ENCODE assay signal across 8 mouse cellular contexts in genomic region chr5:144223503-144223862, GRCm38 (mm10). TPM values are rescaled to one million over a fixed set of nuclear protein-coding genes. Genes with fewer than 3 reads are reported as not detected.
DNase-seq lines count a peak whose midpoint lies in the region; ATAC-seq and TF ChIP-seq lines count a peak whose summit lies in the region.

TSS of gene Tecpr1 (minus strand) at chr5:144223615.

- WGBS in forebrain, embryonic 10.5 days, result under 1% methylated on average over 27 of the region's 37 CpGs
- WGBS in heart, embryonic 15.5 days, result under 1% methylated on average over 37 of the region's 37 CpGs
- under 1% methylated on average over 37 of the region's 37 CpGs for WGBS in liver, embryonic 14.5 days (ENCODE audit: insufficient replicate concordance)
- WGBS in neural tube, embryonic 11.5 days, result under 1% methylated on average over 37 of the region's 37 CpGs
- WGBS in stomach, postnatal 0 days, result under 1% methylated on average over 37 of the region's 37 CpGs

- TF ChIP-seq EP300 in liver, embryonic 14.5 days (IDR thresholded peaks at IDR 0.05; ENCODE audit: low read depth), result no peak
- no peak for TF ChIP-seq EP300 in stomach, postnatal 0 days (optimal IDR thresholded peaks at IDR 0.05)

- peak; percentile 38; the same call in 1 of the 2 replicates for TF ChIP-seq CTCF in liver, embryonic 14.5 days (IDR thresholded peaks at IDR 0.05; ENCODE audit: low read depth)
- peak; percentile 45 for TF ChIP-seq CTCF in stomach, postnatal 0 days (IDR thresholded peaks at IDR 0.05; ENCODE audit: low read depth)

- H3K27me3 ChIP-seq in forebrain, embryonic 10.5 days (ENCODE audit: poor library complexity, severe bottlenecking), result no peaks in the 10 kb centered on the region
- H3K27me3 ChIP-seq in heart, embryonic 15.5 days, result no peaks in the 10 kb centered on the region
- no peaks in the 10 kb centered on the region for H3K27me3 ChIP-seq in liver, embryonic 14.5 days (ENCODE audit: control insufficient read depth, insufficient read depth, low read length)
- no peaks in the 10 kb centered on the region for H3K27me3 ChIP-seq in neural tube, embryonic 11.5 days (ENCODE audit: control insufficient read depth, insufficient read depth, low read length)
- no peaks in the 10 kb centered on the region for H3K27me3 ChIP-seq in stomach, postnatal 0 days (ENCODE audit: control insufficient read depth, insufficient read depth, low read length)

- H3K4me2 ChIP-seq in heart, embryonic 15.5 days, result peak within 1 kb of the TSS; percentile 83
- peak within 1 kb of the TSS; percentile 78 for H3K4me2 ChIP-seq in liver, embryonic 14.5 days (ENCODE audit: low read depth)
- H3K4me2 ChIP-seq in neural tube, embryonic 11.5 days (ENCODE audit: low read depth), result peak within 1 kb of the TSS; percentile 77
- H3K4me2 ChIP-seq in stomach, postnatal 0 days (replicated peaks; ENCODE audit: low read depth), result peak within 1 kb of the TSS; percentile 85

- H3K27ac ChIP-seq in forebrain, embryonic 10.5 days, result peak within 1 kb of the TSS; percentile 86
- H3K27ac ChIP-seq in heart, embryonic 15.5 days, result peak within 1 kb of the TSS; percentile 82
- H3K27ac ChIP-seq in liver, embryonic 14.5 days, result no peak within 1 kb of the TSS
- H3K27ac ChIP-seq in neural tube, embryonic 11.5 days (ENCODE audit: low read depth, low read length), result peak within 1 kb of the TSS; percentile 29; the same call in 1 of the 2 replicates
- peak within 1 kb of the TSS; percentile 84 for H3K27ac ChIP-seq in stomach, postnatal 0 days (replicated peaks)

- peak within 1 kb of the TSS; percentile 79 for H3K9ac ChIP-seq in heart, embryonic 15.5 days
- H3K9ac ChIP-seq in liver, embryonic 14.5 days (replicated peaks), result peak within 1 kb of the TSS; percentile 64
- peak within 1 kb of the TSS; percentile 78 for H3K9ac ChIP-seq in neural tube, embryonic 11.5 days (ENCODE audit: low read length)
- H3K9ac ChIP-seq in stomach, postnatal 0 days (ENCODE audit: low read length), result peak within 1 kb of the TSS; percentile 74

- ATAC-seq in heart, embryonic 15.5 days (replicated peaks; ENCODE audit: insufficient number of reproducible peaks, insufficient read depth, low FRiP score, low read depth), result peak; percentile 94
- ATAC-seq in liver, embryonic 14.5 days (ENCODE audit: insufficient read depth), result peak; percentile 97
- peak; percentile 95 for ATAC-seq in neural tube, embryonic 11.5 days (ENCODE audit: insufficient read depth, low FRiP score, low TSS enrichment)
- peak; percentile 94 for ATAC-seq in stomach, postnatal 0 days (ENCODE audit: low FRiP score, low TSS enrichment)

- 0 out of 2 replicates have a peak, but pooled peaks cover under 1% of the 10 kb centered on the region for H3K36me3 ChIP-seq in forebrain, embryonic 10.5 days (replicated peaks)
- H3K36me3 ChIP-seq in heart, embryonic 15.5 days, result no peaks in the 10 kb centered on the region
- H3K36me3 ChIP-seq in liver, embryonic 14.5 days (replicated peaks; ENCODE audit: control insufficient read depth, insufficient read depth, low read depth), result no peaks in the 10 kb centered on the region
- no peaks in the 10 kb centered on the region for H3K36me3 ChIP-seq in neural tube, embryonic 11.5 days (ENCODE audit: control insufficient read depth, insufficient read depth, low read length)
- H3K36me3 ChIP-seq in stomach, postnatal 0 days (ENCODE audit: control insufficient read depth, insufficient read depth, low read length), result no peaks in the 10 kb centered on the region

- DNase-seq in CD8-positive naive resting alpha-beta T cell, adult 2 months (ENCODE audit: low read depth in 2 of 2, low spot score in 2 of 2), result peak; percentile 90 to 93
- peak; percentile 90 for DNase-seq in c-Kit-positive CD71-negative TER-119-negative erythroid progenitor cells, embryonic 14.5 days (ENCODE audit: low read depth)
- peak; percentile 92 for DNase-seq in forebrain, embryonic 10.5 days (ENCODE audit: extremely low spot score, low spot score)
- DNase-seq in kidney, postnatal 25 days, result peak; percentile 96 to 98
- peak; percentile 84 to 88 (median 85) for DNase-seq in liver, embryonic 14.5 days (ENCODE audit: low read depth in 3 of 3, low spot score in 3 of 3)
- DNase-seq in neural tube, embryonic 11.5 days (ENCODE audit: low spot score), result peak; percentile 95
- DNase-seq in stomach, postnatal 0 days (ENCODE audit: low spot score), result peak; percentile 96

- peak within 1 kb of the TSS; percentile 76 for H3K4me3 ChIP-seq in forebrain, embryonic 10.5 days
- H3K4me3 ChIP-seq in heart, embryonic 15.5 days, result peak within 1 kb of the TSS; percentile 72
- H3K4me3 ChIP-seq in liver, embryonic 14.5 days (ENCODE audit: insufficient read depth in 1 of 2, low read depth in 2 of 2, low read length in 2 of 2), result peak within 1 kb of the TSS; percentile 60 to 72
- peak within 1 kb of the TSS; percentile 61 for H3K4me3 ChIP-seq in neural tube, embryonic 11.5 days (ENCODE audit: low read depth, low read length)
- peak within 1 kb of the TSS; percentile 63 for H3K4me3 ChIP-seq in stomach, postnatal 0 days (ENCODE audit: low read depth, low read length)

- no peaks in the 10 kb centered on the region for H3K9me3 ChIP-seq in forebrain, embryonic 10.5 days
- no peaks in the 10 kb centered on the region for H3K9me3 ChIP-seq in heart, embryonic 15.5 days (replicated peaks)
- H3K9me3 ChIP-seq in liver, embryonic 14.5 days (ENCODE audit: control insufficient read depth, low read length), result no peaks in the 10 kb centered on the region
- H3K9me3 ChIP-seq in neural tube, embryonic 11.5 days (ENCODE audit: control insufficient read depth, low read length), result no peaks in the 10 kb centered on the region
- no peaks in the 10 kb centered on the region for H3K9me3 ChIP-seq in stomach, postnatal 0 days (ENCODE audit: control insufficient read depth, low read length)

- peaks cover 40% of the 10 kb centered on the region for H3K4me1 ChIP-seq in forebrain, embryonic 10.5 days
- H3K4me1 ChIP-seq in heart, embryonic 15.5 days (replicated peaks), result peaks cover 12% of the 10 kb centered on the region
- H3K4me1 ChIP-seq in liver, embryonic 14.5 days (replicated peaks; ENCODE audit: control insufficient read depth in 2 of 2, insufficient read depth in 2 of 2, low read length in 1 of 2), result peaks cover 0 to 9% of the 10 kb centered on the region in 2 experiments; a peak in 2 of 4 replicates
- H3K4me1 ChIP-seq in neural tube, embryonic 11.5 days (ENCODE audit: control insufficient read depth, insufficient read depth, low read length), result peaks cover 5% of the 10 kb centered on the region
- H3K4me1 ChIP-seq in stomach, postnatal 0 days (replicated peaks; ENCODE audit: control insufficient read depth, insufficient read depth), result peaks cover 3% of the 10 kb centered on the region; the same call in 1 of the 2 replicates

RNA-seq across cellular contexts. Expression of gene Tecpr1, which starts in this region (rescaled TPM):
- polyA plus RNA-seq in forebrain, embryonic 10.5 days (2016; fragmentation: Nextera tagmentation; extraction: Ambion mirVana), result 18.1 and 19.9 TPM in 2 replicates
- polyA plus RNA-seq in heart, embryonic 15.5 days (2015; fragmentation: Nextera tagmentation; extraction: Ambion mirVana), result 13.9 and 19.5 TPM in 2 replicates
- 2.0 and 2.6 TPM in 2 replicates for polyA plus RNA-seq in liver, embryonic 14.5 days (2012; rRNA removed)
- 1.3 and 1.4 TPM in 2 replicates for polyA plus RNA-seq in liver, embryonic 14.5 days (2014; fragmentation: Nextera tagmentation; extraction: Ambion mirVana)
- polyA plus RNA-seq in neural tube, embryonic 11.5 days (2014; fragmentation: Nextera tagmentation; extraction: Ambion mirVana), result 18.4 and 18.6 TPM in 2 replicates
- polyA plus RNA-seq in stomach, postnatal 0 days (2015; fragmentation: Nextera tagmentation; extraction: Ambion mirVana), result 15.4 and 16.9 TPM in 2 replicates
